Mouse (Mus musculus) erythroid progenitor cell, adult 5-6 weeks (primary cell): ENCODE data around the gene Fbxl8. TPM values are rescaled to one million over a fixed set of nuclear protein-coding genes. Genes with fewer than 3 reads are reported as not detected.
A peak's percentile ranks its signal among the peaks of the same experiment; 100 is the strongest.
"Not testable (repeated sequence)": the region's sequence is repeated elsewhere in the genome, so short reads cannot be mapped to it uniquely, and the experiment has no call there.

Experiments
- ATAC-seq: replicated peaks from 2 replicates; pipeline ENCODE4 v1.8.0; 2016; ENCODE audit warnings: moderate number of reproducible peaks, mild to moderate bottlenecking, moderate TSS enrichment, inconsistent platforms; ENCODE audit not compliant: poor library complexity, low FRiP score, severe bottlenecking
- total RNA-seq, 2 experiments: library from RNA; stranded (forward) in 1 of 2; stranded (reverse) in 1 of 2; fragments of 150-400 nt in 1 of 2; fragments of 186-747, 209-891 nt in 1 of 2; gene quantifications; 2 replicates each; pipeline versions ENCODE4 v1.2.3 to v1.2.4; 2015 to 2017; ENCODE audit warnings: low replicate concordance in 2 of 2

The Fbxl8 gene
- total RNA-seq, 2 experiments from 2014 or later = 0.08 to 2.5 TPM

DNA sequence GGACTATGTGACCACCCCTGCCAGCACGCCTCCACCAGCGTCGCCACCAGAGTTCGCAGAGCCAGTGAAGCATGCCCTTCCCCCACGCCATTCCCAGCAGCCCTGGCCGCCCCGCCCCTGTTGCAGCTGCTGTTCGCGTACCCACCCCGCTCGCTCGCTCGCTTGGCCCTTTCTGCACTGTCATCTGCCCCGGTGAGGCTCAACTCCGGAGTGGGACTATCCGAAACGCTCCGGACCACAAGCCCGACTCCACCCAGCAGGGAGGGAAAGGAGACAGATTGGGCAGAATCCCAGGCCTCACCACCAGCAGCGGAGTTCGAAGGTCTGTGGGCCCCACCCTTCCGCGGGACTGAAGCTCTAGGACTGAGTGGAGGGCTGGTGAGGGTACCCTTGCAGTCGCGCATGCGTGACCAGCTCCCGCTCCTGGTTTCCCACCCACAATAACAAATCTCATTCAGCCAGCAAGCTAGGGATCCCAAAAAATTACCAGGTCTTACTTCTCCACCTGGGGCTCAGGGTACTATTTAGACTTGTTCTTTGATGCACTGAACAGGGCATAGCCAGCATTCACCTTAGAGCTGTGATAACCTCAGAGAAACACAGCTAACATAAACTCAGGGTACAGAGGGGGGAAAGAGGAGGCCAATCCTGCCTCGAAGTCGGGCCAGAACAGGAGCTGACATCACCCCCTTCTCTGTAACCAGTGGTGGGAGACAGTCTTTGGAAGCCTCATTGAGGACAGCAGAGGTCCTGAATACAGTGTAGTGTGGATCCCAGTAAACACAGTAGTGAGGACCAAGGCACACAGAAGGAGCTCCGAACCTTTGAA lies 12.1 kb downstream of the Fbxl8 start:
- ATAC-seq = peak; percentile 46

- ATAC-seq = peak; percentile 78
Observed at GRCm38 (mm10) chr8:105278911-105279334, 14.5 kb downstream of the Fbxl8 start.

- no peak for ATAC-seq
Observed at GRCm38 (mm10) chr8:105280567-105280966, 16.1 kb downstream of the Fbxl8 start.

DNA sequence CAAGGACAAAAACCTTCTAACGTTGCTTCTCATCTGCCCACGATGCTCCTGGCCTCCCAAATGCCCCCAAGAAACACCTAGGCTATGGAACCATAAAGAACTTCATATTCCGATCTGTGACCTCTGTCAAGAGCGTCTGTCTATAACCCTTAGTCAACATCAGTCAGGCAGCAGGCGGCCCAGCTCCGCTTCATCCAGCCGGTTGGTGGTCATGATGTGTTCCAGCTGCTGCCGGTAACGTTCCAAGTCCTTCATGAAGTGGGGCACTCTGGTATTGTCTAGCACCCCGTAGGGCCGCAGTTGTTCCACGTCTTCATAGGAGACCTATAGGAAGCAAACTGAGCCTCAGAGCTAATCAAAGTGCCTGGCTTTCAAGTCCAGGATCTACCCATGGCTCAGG lies 17.4 kb downstream of the Fbxl8 start:
- no peak for ATAC-seq

- no peak for ATAC-seq
Observed at GRCm38 (mm10) chr8:105282239-105282638, 17.8 kb downstream of the Fbxl8 start.

DNA sequence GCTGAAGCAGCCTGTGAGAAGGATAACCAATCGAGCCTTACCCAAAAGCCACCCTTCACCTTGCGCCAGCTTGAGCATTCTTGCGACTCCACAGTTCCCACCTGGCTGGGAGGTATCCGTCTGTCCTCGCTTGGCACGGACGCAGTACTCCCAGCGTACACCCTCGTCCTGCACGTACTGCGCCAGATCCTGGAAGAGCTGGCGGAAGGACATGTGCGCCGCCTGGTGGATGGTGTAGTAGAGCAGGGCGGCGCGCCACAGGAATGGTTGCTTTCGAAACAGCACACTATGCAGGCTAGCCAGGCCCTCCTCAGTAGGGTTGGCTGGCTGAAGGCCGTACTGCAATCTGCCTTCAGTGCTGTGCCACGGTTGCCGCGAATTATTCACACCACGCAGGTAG lies 18.6 kb downstream of the Fbxl8 start:
- peak; percentile 59 for ATAC-seq

GRCm38 (mm10) chr8:105285514-105285913 lies 21.1 kb downstream of the Fbxl8 start:
- ATAC-seq = no peak

GRCm38 (mm10) chr8:105286907-105287306 lies 22.5 kb downstream of the Fbxl8 start:
- ATAC-seq = no peak

GRCm38 (mm10) chr8:105288231-105288630 lies 23.8 kb downstream of the Fbxl8 start:
- no peak for ATAC-seq

DNA sequence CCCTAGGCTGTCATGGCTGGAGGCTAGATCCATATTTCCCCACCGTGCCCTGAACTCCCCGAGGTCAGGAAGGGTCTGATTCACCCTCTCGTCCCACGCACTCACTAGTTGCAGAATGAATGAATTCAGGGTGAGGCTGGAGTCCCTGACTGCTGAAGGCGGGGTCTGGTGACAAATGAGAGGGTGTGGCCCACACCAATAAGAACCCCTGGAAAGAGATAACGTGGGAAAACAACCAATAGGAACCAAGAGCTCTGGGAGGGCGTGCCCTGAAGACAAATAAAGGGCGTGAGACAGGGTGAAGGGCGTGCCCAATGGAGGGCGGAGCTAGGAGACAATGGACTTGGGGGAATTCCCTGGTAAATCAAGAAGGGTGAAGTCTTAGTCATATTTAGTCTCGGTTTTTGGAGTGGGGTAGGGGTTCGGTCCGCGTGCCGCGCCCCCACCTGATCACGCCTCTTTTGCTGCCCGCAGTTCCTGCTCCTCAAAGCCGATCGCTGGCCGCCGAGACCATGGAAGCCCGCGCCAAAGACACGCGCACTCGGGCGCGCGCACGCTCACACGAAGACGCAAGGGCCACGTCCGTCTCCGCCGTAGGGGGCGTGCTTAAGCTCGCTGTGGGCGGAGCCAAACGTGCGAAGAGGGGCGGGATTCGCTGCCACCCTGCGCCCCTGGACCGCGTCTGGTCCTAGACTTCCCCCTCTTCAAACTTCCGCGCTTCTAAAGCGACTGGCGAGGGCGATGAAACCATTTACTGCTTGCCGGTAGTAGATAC lies 24.7 kb downstream of the Fbxl8 start:
- ATAC-seq = peak; percentile 62

DNA sequence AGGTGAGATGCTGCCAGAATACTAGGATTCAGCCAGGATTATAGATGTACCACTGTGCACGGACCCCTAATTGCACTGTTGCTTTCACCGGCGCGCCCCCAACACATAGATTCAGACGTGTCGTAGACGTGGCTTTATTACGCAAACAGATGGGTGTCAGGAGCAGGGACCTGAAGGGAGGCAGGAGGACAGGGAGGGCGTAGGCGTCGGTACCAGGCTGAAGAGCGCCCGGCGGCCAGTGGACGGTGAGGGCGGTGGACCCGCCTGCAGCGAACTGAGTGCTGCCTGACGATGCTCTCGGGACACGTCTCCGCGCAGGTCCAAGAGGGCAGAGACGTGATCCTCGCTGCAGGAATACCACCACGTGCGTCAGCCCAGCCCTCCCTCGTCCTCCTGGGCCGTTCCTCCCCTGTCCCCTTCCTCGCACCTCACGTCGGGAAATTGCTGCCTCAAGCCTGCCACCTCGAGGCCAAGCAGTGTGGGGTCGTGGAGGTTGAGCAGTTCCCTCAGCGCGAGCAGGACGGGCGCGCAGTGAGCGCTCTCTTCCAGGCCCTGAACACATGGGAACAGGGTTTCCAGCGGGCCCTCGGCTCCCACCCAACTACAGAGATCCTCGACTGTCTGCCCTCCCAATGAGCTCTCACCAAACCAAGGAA lies 25.5 kb downstream of the Fbxl8 start, which contains the start of gene 4931428F04Rik:
4931428F04Rik (minus strand) TSS at position 60 of the 656 bp plus-strand sequence.
- peak; percentile 35 for ATAC-seq

DNA sequence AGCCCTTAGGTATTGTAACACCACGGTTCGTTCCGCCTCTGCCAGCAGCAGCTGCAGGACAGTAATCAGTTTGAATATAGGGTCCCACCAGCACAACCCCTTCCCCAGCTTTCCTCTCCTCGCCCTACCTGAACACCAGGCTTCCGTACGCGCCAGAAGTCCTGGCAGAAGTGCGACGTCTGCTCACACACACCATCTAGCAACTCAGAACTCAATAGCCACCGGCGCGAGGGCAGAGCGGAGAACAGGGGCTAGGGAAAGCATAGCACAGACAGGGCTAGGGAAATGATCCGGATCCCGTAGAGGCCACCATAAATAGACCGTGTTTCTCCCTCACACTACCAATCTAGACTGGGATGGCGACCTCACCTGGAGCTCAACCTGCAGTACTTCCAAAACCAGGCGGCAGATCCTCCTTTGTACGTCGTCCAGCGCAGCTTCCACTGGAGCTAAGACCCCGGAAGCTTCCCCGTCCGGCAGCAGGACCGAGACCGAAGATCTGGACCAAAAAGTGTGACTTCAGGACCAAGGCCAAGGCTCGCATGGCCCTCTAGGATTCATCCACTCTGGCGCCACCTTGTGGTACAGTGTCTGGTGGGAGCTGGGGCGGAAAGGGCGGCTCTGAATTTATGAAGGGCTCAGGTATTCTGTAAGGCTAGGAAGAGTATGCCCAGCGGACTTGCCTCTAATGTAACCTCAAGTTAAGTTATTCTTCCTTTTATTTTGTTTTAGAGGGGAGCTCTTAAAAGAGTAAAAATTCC lies 26.3 kb downstream of the Fbxl8 start:
- peak; percentile 75 for ATAC-seq

- not testable (repeated sequence) for ATAC-seq
Observed at GRCm38 (mm10) chr8:105291364-105291763, 26.9 kb downstream of the Fbxl8 start.

DNA sequence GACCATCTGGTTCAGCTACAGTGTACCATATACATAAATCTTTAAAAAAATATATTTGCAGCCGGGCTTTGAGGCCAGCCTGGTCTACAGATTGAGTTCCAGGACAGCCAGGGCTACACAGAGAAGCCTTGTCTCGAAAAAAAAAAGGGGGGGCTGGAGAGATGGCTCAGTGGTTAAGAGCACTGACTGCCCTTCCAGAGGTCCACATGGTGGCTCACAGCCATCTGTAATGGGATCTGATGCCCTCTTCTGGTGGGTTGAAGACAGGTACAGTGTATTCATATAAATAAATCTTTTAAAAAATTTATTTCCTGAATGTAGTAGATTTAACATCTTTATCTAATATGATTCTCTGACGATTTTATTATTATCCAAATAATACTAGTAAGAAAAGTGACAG lies 27.4 kb downstream of the Fbxl8 start:
- ATAC-seq = not testable (repeated sequence)

GRCm38 (mm10) chr8:105292471-105292870 lies 28.0 kb downstream of the Fbxl8 start:
- no peak for ATAC-seq

DNA sequence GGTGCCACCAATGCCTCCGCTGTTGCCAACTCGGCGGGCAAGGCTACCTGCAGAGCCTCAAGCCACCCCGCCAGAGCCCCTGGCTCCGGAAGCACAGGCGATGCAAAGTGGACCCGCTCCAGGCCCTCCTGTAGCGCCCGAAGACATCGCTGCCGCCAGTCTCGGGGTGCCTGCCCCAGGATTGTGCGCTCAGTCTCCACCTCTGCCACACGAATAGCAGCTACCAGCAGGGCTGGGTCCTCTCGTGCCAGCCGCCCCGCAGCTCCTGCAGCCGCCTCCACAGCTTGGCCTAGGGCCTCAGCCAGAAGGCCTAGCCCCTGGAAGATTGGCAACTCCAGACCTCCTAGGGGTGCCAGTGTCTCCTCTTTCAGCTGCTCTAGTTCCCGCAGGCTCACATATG lies 29.0 kb downstream of the Fbxl8 start:
- ATAC-seq = no peak

GRCm38 (mm10) chr8:105294776-105295175 lies 30.3 kb downstream of the Fbxl8 start:
- no peak for ATAC-seq

DNA sequence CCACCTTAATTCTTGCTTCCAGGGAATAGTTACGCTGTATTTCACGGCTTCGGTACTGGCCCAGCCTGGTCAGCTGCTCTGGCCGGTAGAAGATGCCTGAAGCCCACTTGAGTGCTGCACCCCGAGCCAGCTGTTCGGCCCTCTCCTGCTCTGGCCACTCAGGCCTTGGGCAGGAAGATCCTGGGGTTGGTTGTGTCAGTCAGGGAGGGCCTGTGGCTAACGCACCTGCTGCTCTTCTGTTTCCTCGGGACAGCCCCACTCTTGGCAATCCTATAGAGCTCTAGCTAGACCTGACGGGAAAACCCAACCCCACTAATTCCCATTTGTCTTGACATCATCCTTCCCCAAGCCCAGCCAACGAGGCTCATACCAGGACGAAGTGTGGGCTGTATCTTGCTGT lies 30.8 kb downstream of the Fbxl8 start:
- ATAC-seq = no peak

GRCm38 (mm10) chr8:105295895-105296573 lies 31.6 kb downstream of the Fbxl8 start, which contains the start of gene Exoc3l:
Gene Exoc3l (minus strand): TSS chr8:105296101.
- no peak for ATAC-seq
